Mouse (Mus musculus): ENCODE measurements around the gene 6430548M08Rik.

Gene 6430548M08Rik

DNA sequence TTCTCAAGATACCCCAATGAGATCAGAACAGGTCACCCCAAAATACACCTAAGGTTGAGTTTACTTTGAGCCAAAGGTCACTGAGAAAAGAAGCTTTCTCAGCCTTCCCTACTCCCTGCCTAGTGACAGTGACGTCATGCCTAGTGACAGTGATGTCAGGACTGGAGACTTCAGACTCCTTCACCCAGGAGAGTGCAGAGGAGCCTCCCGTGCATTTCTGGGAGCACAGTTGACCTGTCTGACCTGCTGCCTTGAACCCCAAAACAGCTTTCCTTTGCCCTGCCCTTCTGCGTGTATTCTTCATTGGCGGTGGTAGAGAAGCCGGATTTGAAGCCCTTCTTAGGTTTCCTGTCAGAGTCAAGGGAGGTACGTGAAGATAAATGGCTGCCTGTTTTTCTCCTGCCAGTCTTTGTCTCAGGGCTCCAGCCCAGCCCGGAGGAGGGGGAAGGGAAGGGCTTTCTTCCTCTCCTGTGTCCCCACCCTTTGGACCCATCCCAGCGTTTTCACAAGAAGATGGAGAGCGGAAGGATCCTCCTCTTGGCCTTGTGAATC, 9.2 kb upstream of the 6430548M08Rik start:
- no peak for DNase-seq (ENCODE audit: low read depth, low spot score)

- no peak for DNase-seq (ENCODE audit: low read depth, low spot score)
Observed at GRCm38 (mm10) chr8:120109149-120109548, 4.8 kb upstream of the 6430548M08Rik start.

GRCm38 (mm10) chr8:120110966-120111365, 3.0 kb upstream of the 6430548M08Rik start:
- no peak for DNase-seq (ENCODE audit: low read depth, low spot score)

DNA sequence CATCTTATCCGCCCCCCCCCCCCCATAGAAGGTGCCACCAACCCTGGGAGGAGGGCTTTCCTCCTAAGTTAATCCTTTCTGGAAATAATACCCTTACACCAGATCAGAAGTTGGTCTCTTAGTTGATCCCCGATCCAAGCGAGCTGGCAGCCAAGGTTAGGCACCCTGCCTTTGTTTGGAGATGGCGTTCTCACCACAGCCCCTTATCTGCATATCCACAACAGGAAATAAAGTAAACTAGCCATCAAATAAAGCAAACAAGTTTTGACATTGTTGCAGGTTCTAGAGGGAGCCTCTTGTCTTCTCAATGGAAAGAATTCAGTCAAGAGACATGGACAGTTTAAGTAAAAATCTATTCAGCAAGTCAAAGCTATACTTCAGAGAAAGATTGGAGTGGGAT, 2.6 kb upstream of the 6430548M08Rik start:
- DNase-seq (ENCODE audit: low read depth, low spot score) = no peak

GRCm38 (mm10) chr8:120112535-120112934, 1.4 kb upstream of the 6430548M08Rik start:
- DNase-seq (ENCODE audit: low read depth, low spot score) = no peak

DNA sequence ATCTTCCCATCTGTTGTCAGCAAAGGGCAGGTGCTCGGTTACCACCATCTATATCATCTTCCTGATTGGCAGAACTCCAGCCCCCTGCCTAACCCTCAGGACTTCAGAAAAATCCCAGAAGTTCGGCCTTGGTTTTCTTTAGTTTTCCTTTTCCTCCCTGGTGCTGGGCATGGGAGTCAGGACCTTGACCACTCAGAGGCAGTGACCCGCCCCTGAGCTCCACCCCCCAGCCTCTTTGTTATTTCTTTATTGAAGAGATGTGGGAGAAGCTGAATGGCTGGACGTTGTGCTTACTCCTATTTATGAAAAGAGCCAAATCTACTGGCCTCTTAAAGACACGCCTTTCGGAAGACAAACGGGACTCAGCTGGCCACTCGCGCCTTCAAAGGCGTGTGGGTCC, 646 bp upstream of the 6430548M08Rik start:
- peak; percentile 34 for DNase-seq (ENCODE audit: low read depth, low spot score)

- DNase-seq (ENCODE audit: low read depth, low spot score) = peak; percentile 28
Observed at GRCm38 (mm10) chr8:120114315-120114841, 426 bp downstream of the 6430548M08Rik start.

DNA sequence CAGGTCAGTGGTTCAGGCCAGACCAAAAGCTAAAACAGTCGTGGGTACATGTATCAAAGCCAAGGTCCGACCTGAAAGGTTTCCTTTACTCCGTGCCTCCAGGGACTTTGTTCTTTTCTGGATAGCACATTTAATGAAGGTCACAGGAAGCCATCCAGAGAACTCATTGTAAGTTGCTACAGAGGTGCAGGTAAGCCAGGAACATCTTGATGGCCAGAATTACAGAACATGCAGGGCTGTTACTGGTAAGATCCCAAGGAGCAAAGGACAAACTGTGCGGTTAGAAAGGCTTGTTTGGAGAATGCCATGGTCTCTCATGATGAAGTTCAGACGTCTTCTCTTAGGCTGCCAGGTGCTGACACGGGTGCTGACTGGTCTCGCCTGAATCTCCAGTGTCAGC, 2.6 kb downstream of the 6430548M08Rik start:
- no peak for DNase-seq (ENCODE audit: low read depth, low spot score)

- no peak for DNase-seq (ENCODE audit: low read depth, low spot score)
Observed at GRCm38 (mm10) chr8:120118162-120118561, 4.2 kb downstream of the 6430548M08Rik start.

- DNase-seq (ENCODE audit: low read depth, low spot score) = no peak
Observed at GRCm38 (mm10) chr8:120118847-120119246, 4.9 kb downstream of the 6430548M08Rik start.

DNA sequence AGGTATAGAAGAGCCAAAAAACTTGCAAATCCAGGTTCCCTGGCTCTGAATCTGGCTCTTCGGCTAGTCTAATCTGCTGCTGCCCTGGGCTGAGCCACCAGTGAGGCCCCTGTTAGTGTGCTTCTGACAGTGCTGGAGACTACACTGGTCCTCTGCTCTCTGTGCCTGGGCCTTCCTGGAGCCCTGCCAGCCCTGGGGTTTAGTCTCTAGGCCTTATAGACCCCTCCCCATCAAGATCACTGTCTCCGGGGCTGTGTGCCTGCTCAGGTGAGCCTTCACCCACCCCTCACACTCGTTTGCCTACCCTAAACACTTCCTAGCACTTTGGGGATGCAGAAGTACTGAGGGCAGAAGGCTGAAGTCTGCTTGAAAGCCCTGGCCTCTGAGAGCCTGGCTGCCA, 5.5 kb downstream of the 6430548M08Rik start:
- no peak for DNase-seq (ENCODE audit: low read depth, low spot score)

GRCm38 (mm10) chr8:120119931-120120330, 6.0 kb downstream of the 6430548M08Rik start:
- DNase-seq (ENCODE audit: low read depth, low spot score) = no peak

GRCm38 (mm10) chr8:120120951-120121350, 7.0 kb downstream of the 6430548M08Rik start:
- DNase-seq (ENCODE audit: low read depth, low spot score) = no peak

GRCm38 (mm10) chr8:120124261-120124660, 10.3 kb downstream of the 6430548M08Rik start:
- no peak for DNase-seq (ENCODE audit: low read depth, low spot score)

DNA sequence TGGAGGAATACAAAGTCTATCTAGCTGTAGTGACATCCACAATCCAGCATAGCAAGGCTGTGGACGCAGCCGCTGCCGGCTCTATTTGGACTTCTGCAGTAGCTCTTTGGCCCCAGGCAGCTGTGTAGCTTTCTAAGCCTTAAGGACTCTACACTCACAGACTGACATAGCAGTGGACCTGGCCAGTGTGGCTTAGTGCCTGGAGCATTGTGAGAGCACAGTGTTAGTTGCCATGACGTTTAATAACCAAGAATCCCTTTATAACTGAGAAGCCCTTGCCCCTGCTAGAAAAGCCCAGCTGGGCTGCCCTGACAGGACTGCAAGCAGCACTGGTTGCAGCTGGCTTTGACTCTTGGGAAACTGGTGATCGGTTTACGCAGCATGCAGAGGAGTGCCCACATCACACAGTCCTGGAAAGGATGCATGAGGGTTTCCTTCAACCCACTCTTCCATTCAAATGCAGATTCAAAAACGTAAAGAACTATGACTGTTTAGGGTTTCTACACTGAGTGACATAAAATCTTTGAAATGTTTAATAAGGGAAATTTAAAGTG, 11.0 kb downstream of the 6430548M08Rik start:
- DNase-seq (ENCODE audit: low read depth, low spot score) = peak; percentile 39

GRCm38 (mm10) chr8:120126357-120127161, 12.6 kb downstream of the 6430548M08Rik start:
- DNase-seq (ENCODE audit: low read depth, low spot score) = no peak

- DNase-seq (ENCODE audit: low read depth, low spot score) = no peak
Observed at GRCm38 (mm10) chr8:120129547-120129946, 15.6 kb downstream of the 6430548M08Rik start.

DNA sequence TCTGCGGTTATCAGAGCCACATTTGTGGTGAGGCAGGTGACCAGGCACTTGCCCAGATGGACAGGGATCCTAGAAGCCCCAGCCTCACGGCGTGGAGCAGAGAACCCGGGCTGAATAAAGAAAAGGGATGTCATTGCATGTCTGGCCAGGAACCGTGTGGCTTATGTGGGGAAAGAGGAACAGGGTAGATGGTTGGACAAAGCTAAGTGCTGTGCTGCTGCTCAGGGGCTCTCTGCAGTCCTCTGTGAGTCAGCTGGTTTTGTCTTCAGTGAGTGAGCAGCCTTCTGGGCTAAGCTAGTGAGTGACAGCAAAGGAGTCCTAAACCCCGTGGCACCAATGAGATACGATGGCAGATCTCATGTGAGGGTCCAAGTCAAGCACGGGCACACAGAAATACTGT, 17.2 kb downstream of the 6430548M08Rik start:
- no peak for DNase-seq (ENCODE audit: low read depth, low spot score)

DNA sequence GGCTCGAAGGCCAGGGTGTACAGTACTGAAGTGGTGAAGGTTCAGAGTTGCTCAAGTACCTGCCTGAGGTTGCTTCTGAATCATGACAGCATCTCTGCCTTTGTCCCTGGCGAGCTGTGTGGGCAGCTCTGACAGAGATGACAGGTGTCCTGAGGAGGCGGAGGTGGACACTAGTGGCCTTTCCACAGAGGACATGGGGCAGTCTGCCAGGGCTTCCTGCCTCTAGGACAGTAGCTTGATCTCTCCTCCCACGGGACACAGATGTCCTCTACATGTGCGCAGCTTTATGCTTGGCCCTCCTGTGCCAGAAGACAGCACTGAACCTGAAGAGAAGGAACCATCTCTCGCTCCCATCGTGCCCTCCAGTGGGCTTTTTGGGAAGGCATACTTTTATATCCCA, 19.2 kb downstream of the 6430548M08Rik start:
- DNase-seq (ENCODE audit: low read depth, low spot score) = no peak

DNA sequence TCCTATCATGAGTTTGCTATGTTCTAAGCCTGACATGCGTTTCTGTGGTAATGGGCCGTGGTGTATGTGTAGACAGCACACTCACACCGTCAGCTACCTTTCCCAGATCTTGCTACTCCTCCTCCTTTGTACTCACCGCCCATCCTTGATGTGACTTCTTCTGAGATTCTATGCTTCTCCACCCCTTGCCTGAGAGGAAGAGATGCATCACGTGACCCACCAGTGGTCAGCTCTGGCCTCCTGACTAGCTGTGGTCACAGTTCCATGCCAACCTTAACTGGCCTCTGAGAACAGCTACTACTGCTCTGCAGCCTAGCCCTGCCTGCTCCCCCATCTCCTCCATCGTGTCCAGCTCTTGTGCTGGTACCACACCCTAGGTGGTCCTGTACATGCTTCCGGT, 21.7 kb downstream of the 6430548M08Rik start:
- no peak for DNase-seq (ENCODE audit: low read depth, low spot score)

- DNase-seq (ENCODE audit: low read depth, low spot score) = no peak
Observed at GRCm38 (mm10) chr8:120136618-120137017, 22.7 kb downstream of the 6430548M08Rik start.

DNA sequence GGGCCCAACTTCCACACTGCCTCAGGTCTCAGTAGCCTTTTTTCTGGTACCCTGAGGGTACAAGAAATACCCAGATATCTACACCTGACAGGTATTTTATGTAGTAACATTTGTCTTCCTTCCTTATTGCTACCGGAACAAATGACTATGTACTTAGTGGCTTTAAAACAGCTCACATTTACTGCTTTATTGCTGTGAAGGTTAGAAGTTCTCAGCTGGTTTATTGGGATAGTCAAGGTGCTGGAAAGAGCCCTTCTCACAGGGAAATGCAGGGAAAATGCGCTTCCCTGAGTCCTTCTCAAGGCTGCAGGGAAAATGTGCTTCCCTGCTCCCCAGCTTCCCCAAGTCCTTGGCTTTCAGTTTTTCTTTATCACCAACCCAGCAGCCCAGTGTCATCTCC, 25.0 kb downstream of the 6430548M08Rik start:
- no peak for DNase-seq (ENCODE audit: low read depth, low spot score)

DNA sequence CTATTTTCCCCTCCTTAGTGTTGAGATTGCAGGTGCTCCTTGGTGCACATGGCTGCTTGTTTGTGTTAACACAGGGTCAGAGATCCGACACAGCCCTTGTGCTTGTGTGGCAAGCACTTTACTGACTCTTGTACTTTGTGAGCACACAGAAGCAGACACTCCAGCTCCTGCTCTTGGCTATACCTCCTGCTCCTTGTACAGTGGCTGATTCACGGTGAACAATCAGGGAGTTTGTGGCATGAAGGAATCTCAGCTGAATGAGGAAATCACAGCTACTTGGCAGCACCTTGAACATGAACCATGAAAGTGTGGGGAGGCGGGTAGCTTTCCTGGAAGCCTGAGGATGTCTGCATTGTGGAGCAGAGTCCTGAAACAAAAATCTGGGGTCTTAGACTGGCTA, 26.8 kb downstream of the 6430548M08Rik start:
- no peak for DNase-seq (ENCODE audit: low read depth, low spot score)
